Mouse (Mus musculus) lung, adult 18-20 months (tissue): ENCODE data around the gene Dhrs7.

ENCODE experiments used
- DNase-seq, 2 experiments: peaks; one replicate each; pipeline ENCODE4 v3.0.0; 2022; ENCODE audit warnings: mixed read lengths in 2 of 2

Gene Dhrs7

GRCm38 (mm10) chr12:72654698-72655097 lies 10.0 kb downstream of the Dhrs7 start:
- peak; percentile 42 to 56 for DNase-seq

- no peak for DNase-seq
Observed at GRCm38 (mm10) chr12:72649611-72650330, 14.9 kb downstream of the Dhrs7 start, which contains the start of gene Gm4756. Gene Gm4756 (minus strand): TSS chr12:72649661.

- DNase-seq, result no peak
Observed at GRCm38 (mm10) chr12:72648921-72649320, 15.8 kb downstream of the Dhrs7 start.

- DNase-seq, result no peak
Observed at GRCm38 (mm10) chr12:72638025-72638424, 26.7 kb downstream of the Dhrs7 start.

GRCm38 (mm10) chr12:72628751-72629150 lies 36.0 kb downstream of the Dhrs7 start:
- no peak for DNase-seq

GRCm38 (mm10) chr12:72622853-72623496 lies 41.7 kb downstream of the Dhrs7 start:
- no peak for DNase-seq

GRCm38 (mm10) chr12:72621441-72621840 lies 43.3 kb downstream of the Dhrs7 start:
- DNase-seq, result no peak

- no peak for DNase-seq
Observed at GRCm38 (mm10) chr12:72620856-72621255, 43.9 kb downstream of the Dhrs7 start.

- DNase-seq, result no peak
Observed at GRCm38 (mm10) chr12:72612053-72612452, 52.7 kb downstream of the Dhrs7 start.
